Mouse (Mus musculus) kidney, postnatal 0 days (tissue): ENCODE data around the gene Ppp1r14a. TPM values are rescaled to one million over a fixed set of nuclear protein-coding genes. Genes with fewer than 3 reads are reported as not detected.

Source experiments
- ATAC-seq: fragments of 200-750 bp; cut with Nextera tagmentation; replicated peaks from 2 replicates; pipeline ENCODE4 v1.8.0; 2017; ENCODE audit warnings: low read depth, moderate number of reproducible peaks, moderate TSS enrichment, moderate library complexity; ENCODE audit not compliant: low FRiP score
- DNase-seq: peaks from one replicate; pipeline ENCODE4 v3.0.0-alpha.2; 2016; ENCODE audit warnings: low spot score
- H3K27ac ChIP-seq: fragments of 300-500 bp; sonication (generic); 2 replicates; pipeline ENCODE4 v1.5.1; 2014; ENCODE audit warnings: mild to moderate bottlenecking
- H3K27me3 ChIP-seq: fragments of 300-500 bp; sonication (generic); 2 replicates; pipeline ENCODE4 v1.6.1; 2014; ENCODE audit warnings: low read length, mixed read lengths; ENCODE audit not compliant: insufficient read depth
- H3K36me3 ChIP-seq: fragments of 300-500 bp; sonication (generic); 2 replicates; pipeline ENCODE4 v1.6.1; 2014; ENCODE audit warnings: low read length, mixed read lengths; ENCODE audit not compliant: insufficient read depth
- H3K4me1 ChIP-seq: fragments of 300-500 bp; sonication (generic); replicated peaks from 2 replicates; pipeline ENCODE4 v1.6.1; 2014; ENCODE audit warnings: antibody characterized with exemption, low read length, mixed read lengths; ENCODE audit not compliant: insufficient read depth
- H3K4me2 ChIP-seq: fragments of 300-500 bp; sonication (generic); 2 replicates; pipeline ENCODE4 v1.6.1; 2014; ENCODE audit warnings: mild to moderate bottlenecking, low read length, moderate library complexity, mixed read lengths
- H3K4me3 ChIP-seq: fragments of 300-500 bp; sonication (generic); replicated peaks from 2 replicates; pipeline ENCODE4 v1.5.1; 2014; ENCODE audit warnings: low read depth, low read length
- H3K9ac ChIP-seq: fragments of 300-500 bp; sonication (generic); 2 replicates; pipeline ENCODE4 v1.6.1; 2014; ENCODE audit warnings: low read depth, low read length
- H3K9me3 ChIP-seq: fragments of 300-500 bp; sonication (generic); replicated peaks from 2 replicates; pipeline ENCODE4 v1.6.1; 2016; ENCODE audit warnings: low read length, inconsistent platforms, mixed read lengths
- CTCF ChIP-seq: IDR thresholded peaks from 2 replicates; pipeline ENCODE4 v1.5.1; 2016; ENCODE audit warnings: antibody characterized with exemption, low read depth, mild to moderate bottlenecking, moderate library complexity
- WGBS: fragments of 180-500 bp; shearing (Covaris S2); extraction: QIAGEN DNeasy Blood & Tissue Kit; methylation state at CpG from one replicate; pipeline ENCODE4 v1.1.7; 2014; 5-methylcytosine and 5-hydroxymethylcytosine counted together
- polyA plus RNA-seq: library from polyadenylated mRNA; unstranded; fragments of >200 nt; fragmentation: Nextera tagmentation; extraction: Ambion mirVana; gene quantifications from 2 replicates; pipeline ENCODE4 v1.2.1, GENCODE M21; 2015

Gene Ppp1r14a
- 21.6 and 25.0 TPM in 2 replicates for polyA plus RNA-seq

- peak within 1 kb of the TSS; percentile 88 for H3K4me2 ChIP-seq
- peaks cover 26% of the 10 kb centered on the region for H3K4me1 ChIP-seq
- WGBS = 1% methylated on average over 56 of the region's 59 CpGs
- peak within 1 kb of the TSS; percentile 75 for H3K27ac ChIP-seq
- DNase-seq = peak; percentile 79
- no peaks in the 10 kb centered on the region for H3K27me3 ChIP-seq
- peak within 1 kb of the TSS; percentile 66 for H3K9ac ChIP-seq
- H3K36me3 ChIP-seq = no peaks in the 10 kb centered on the region
- peak; percentile 40 for ATAC-seq
- peak within 1 kb of the TSS; percentile 48 for H3K4me3 ChIP-seq
- H3K9me3 ChIP-seq = no peaks in the 10 kb centered on the region
- TF ChIP-seq CTCF = peak; percentile 81
Observed at GRCm38 (mm10) chr7:29288942-29289638, at the start of gene Ppp1r14a. Gene Ppp1r14a, plus strand, starts transcription at chr7:29289308.

GRCm38 (mm10) chr7:29244732-29245416 is 44.2 kb upstream of the Ppp1r14a start:
- Histone ChIP-seq H3K4me2 (no peak overlapping the region), H3K27ac (no peak overlapping the region), H3K36me3 (0 out of 2 replicates have a peak, but pooled peaks cover 10% of the 10 kb centered on the region), H3K27me3 (no peaks in the 10 kb centered on the region), H3K9ac (no peak overlapping the region), H3K9me3 (no peaks in the 10 kb centered on the region), H3K4me1 (peaks cover 3% of the 10 kb centered on the region), H3K4me3 (no peak overlapping the region)
- ATAC-seq (no peak), DNase-seq (no peak)
- TF ChIP-seq CTCF = peak; percentile 70
- WGBS = 79% methylated on average over 7 of the region's 7 CpGs

GRCm38 (mm10) chr7:29246015-29246414 is 43.1 kb upstream of the Ppp1r14a start:
- Histone ChIP-seq H3K9me3 (no peaks in the 10 kb centered on the region), H3K4me1 (peaks cover 3% of the 10 kb centered on the region), H3K27me3 (no peaks in the 10 kb centered on the region), H3K9ac (no peak overlapping the region), H3K4me3 (no peak overlapping the region), H3K36me3 (0 out of 2 replicates have a peak, but pooled peaks cover 10% of the 10 kb centered on the region), H3K4me2 (no peak overlapping the region), H3K27ac (no peak overlapping the region)
- WGBS = 78% methylated on average over 5 of the region's 5 CpGs
- ATAC-seq (no peak), DNase-seq (no peak)
- TF ChIP-seq CTCF = no peak

GRCm38 (mm10) chr7:29246619-29247313 is 42.3 kb upstream of the Ppp1r14a start:
- H3K9ac ChIP-seq = no peak overlapping the region
- H3K27me3 ChIP-seq = no peaks in the 10 kb centered on the region

GRCm38 (mm10) chr7:29247314-29247700 is 41.8 kb upstream of the Ppp1r14a start:
- H3K4me3 ChIP-seq = peak overlapping the region; percentile 26
- H3K27ac ChIP-seq = no peak overlapping the region
- 33% methylated on average over 16 of the region's 16 CpGs for WGBS
- no peaks in the 10 kb centered on the region for H3K9me3 ChIP-seq
- H3K4me2 ChIP-seq = peak overlapping the region; percentile 59
- no peaks in the 10 kb centered on the region for H3K27me3 ChIP-seq
- H3K9ac ChIP-seq = no peak overlapping the region
- TF ChIP-seq CTCF = peak; percentile 96
- DNase-seq = peak; percentile 83
- 0 out of 2 replicates have a peak, but pooled peaks cover 10% of the 10 kb centered on the region for H3K36me3 ChIP-seq
- H3K4me1 ChIP-seq = peaks cover 3% of the 10 kb centered on the region
- no peak; the same call in 1 of the 2 replicates for ATAC-seq

More at GRCm38 (mm10) chr7:29246619-29247313, 42.3 kb upstream of the Ppp1r14a start:
- Histone ChIP-seq H3K4me3 (no peak overlapping the region), H3K4me2 (no peak overlapping the region; the same call in 1 of the 2 replicates), H3K36me3 (0 out of 2 replicates have a peak, but pooled peaks cover 10% of the 10 kb centered on the region), H3K27ac (no peak overlapping the region), H3K9me3 (no peaks in the 10 kb centered on the region), H3K4me1 (peaks cover 3% of the 10 kb centered on the region)
- no peak for ATAC-seq
- 79% methylated on average over 21 of the region's 21 CpGs for WGBS
- DNase-seq = no peak
- TF ChIP-seq CTCF = no peak

GRCm38 (mm10) chr7:29247706-29248105 is 41.4 kb upstream of the Ppp1r14a start:
- H3K27me3 ChIP-seq = no peaks in the 10 kb centered on the region
- 0 out of 2 replicates have a peak, but pooled peaks cover 10% of the 10 kb centered on the region for H3K36me3 ChIP-seq
- DNase-seq (no peak), ATAC-seq (0 out of 2 replicates have a peak, but pooled peaks have one; percentile 9)
- WGBS = 20% methylated on average over 19 of the region's 19 CpGs
- H3K4me1 ChIP-seq = peaks cover 3% of the 10 kb centered on the region
- no peak for TF ChIP-seq CTCF
- no peaks in the 10 kb centered on the region for H3K9me3 ChIP-seq
- peak overlapping the region; percentile 46 for H3K9ac ChIP-seq
- H3K27ac ChIP-seq = peak overlapping the region; percentile 61
- peak overlapping the region; percentile 59 for H3K4me2 ChIP-seq
- H3K4me3 ChIP-seq = peak overlapping the region; percentile 26
